Mouse (Mus musculus) ES-CJ7 (cell line): Measurements from ENCODE around the gene Gjc3.

Experiments
- DNase-seq: peaks from one replicate; pipeline ENCODE4 v3.0.0; 2011; ENCODE audit warnings: low read depth, low spot score

The Gjc3 gene

DNA sequence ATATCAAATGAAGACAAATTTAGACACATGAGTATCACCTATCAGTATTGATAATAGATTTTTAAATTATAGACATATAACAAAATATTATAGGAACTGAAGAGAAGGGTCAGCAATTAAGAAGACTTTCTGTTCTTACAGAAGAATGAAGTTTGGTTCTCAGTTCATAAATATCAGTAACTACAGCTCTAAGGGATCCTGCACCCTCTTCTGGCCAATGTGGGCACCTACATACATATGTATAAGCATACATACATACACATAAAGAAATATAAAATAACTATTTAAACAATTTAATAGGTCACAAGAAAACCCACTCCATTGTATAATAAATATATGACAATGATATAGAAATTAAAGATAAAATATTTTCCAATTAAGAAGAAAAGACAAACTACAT lies 48.4 kb downstream of the Gjc3 start:
- DNase-seq: no peak

DNA sequence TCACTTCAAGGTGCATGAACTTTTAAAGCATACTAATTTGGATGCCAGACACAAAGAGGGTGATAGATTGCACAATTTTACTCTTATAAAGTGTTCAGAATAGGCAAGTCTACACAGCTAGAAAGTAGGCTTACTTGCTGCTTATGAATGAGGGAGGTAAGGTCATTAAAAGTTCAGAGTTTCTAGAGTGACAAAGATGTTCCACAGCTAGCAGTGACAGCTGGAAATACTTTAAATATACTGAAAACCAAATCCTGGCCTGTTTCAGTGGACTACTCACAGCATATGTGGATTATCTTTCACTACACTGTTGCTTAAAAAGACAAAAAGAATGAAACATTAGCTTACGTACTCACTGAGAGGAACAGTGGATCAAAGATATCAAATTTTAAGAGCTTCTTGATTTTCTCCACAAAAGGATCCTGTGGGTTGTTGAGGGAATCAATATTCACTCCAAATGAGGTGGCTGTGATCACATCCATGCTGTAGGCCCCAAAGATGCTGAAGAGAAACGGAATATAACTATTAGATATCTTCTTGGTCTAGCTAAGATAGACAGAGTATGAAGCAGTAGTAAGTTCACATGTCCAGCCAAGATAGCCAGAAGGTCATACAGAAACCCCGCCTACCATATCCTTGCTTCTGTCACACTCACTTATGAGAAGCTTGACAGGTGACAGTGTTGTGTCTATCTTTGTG lies 53.2 kb downstream of the Gjc3 start:
- DNase-seq: no peak
